Mouse (Mus musculus) heart, adult 18-20 months (tissue): ENCODE measurements around the gene Krit1. TPM values are rescaled to one million over a fixed set of nuclear protein-coding genes. Genes with fewer than 3 reads are reported as not detected.
A peak's percentile ranks its signal among the peaks of the same experiment; 100 is the strongest.
"Not testable (repeated sequence)": the region's sequence is repeated elsewhere in the genome, so short reads cannot be mapped to it uniquely, and the experiment has no call there.

Source experiments
- DNase-seq, 2 experiments: peaks; one replicate each; pipeline ENCODE4 v3.0.0; 2021 to 2022; ENCODE audit warnings: mixed read lengths in 1 of 2
- long read RNA-seq, 2 experiments: library from polyadenylated mRNA; stranded (forward); transcript quantifications; one replicate each; pipeline ENCODE4 v2.0.0; 2021
- total RNA-seq, 2 experiments: library from RNA; stranded (reverse); gene quantifications; 2 replicates each; pipeline ENCODE4 v1.2.3; 2021

Gene Krit1
- 10 to 100 TPM; 25.0 to 31.7 TPM for total RNA-seq
- long read RNA-seq, experiment 1, transcript Krit1-201 (17 exons, 2,930 nt), result major isoform, 9 of 21 reads
- long read RNA-seq, experiment 1, partial matches to known transcripts, result 1 of 21 reads
- long read RNA-seq, experiment 1, other reads (novel, unspliced or antisense), result 11 of 21 reads
- long read RNA-seq, experiment 2, transcript Krit1-201 (17 exons, 2,930 nt), result major isoform, 5 of 10 reads
- long read RNA-seq, experiment 2, partial matches to known transcripts, result 0 of 10 reads
- long read RNA-seq, experiment 2, other reads (novel, unspliced or antisense), result 5 of 10 reads

- peak; percentile 93 for DNase-seq
Measured at GRCm38 (mm10) chr5:3802433-3803291, at the start of gene Krit1, which contains the start of gene Ankib1. Gene Krit1 (plus strand): TSS chr5:3803184. Gene Ankib1 (minus strand): TSS chr5:3802925.

- no peak for DNase-seq
Measured at GRCm38 (mm10) chr5:3771512-3771911, 31.5 kb upstream of the Krit1 start.

- DNase-seq, result no peak
Measured at GRCm38 (mm10) chr5:3772017-3772416, 31.0 kb upstream of the Krit1 start.

GRCm38 (mm10) chr5:3782670-3783069 lies 20.3 kb upstream of the Krit1 start:
- DNase-seq, result no peak

GRCm38 (mm10) chr5:3783947-3784681 lies 18.9 kb upstream of the Krit1 start:
- DNase-seq, result no peak

- no peak for DNase-seq
Measured at GRCm38 (mm10) chr5:3784751-3785496, 18.1 kb upstream of the Krit1 start.

GRCm38 (mm10) chr5:3787548-3787947 lies 15.4 kb upstream of the Krit1 start:
- peak; percentile 24 to 32 for DNase-seq

- no peak for DNase-seq
Measured at GRCm38 (mm10) chr5:3791048-3791447, 11.9 kb upstream of the Krit1 start.

- not testable (repeated sequence) for DNase-seq
Measured at GRCm38 (mm10) chr5:3797101-3797500, 5.9 kb upstream of the Krit1 start.

- DNase-seq, result not testable (repeated sequence)
Measured at GRCm38 (mm10) chr5:3798656-3799055, 4.3 kb upstream of the Krit1 start.

GRCm38 (mm10) chr5:3800041-3800440 lies 2.9 kb upstream of the Krit1 start:
- DNase-seq, result no peak

GRCm38 (mm10) chr5:3800881-3801280 lies 2.1 kb upstream of the Krit1 start:
- no peak for DNase-seq

- no peak for DNase-seq
Measured at GRCm38 (mm10) chr5:3801672-3802432, 1.1 kb upstream of the Krit1 start.

GRCm38 (mm10) chr5:3803292-3804165 lies 545 bp downstream of the Krit1 start:
- DNase-seq, result no peak

- DNase-seq, result no peak
Measured at GRCm38 (mm10) chr5:3808472-3808871, 5.5 kb downstream of the Krit1 start.

- no peak for DNase-seq
Measured at GRCm38 (mm10) chr5:3834107-3834506, 31.1 kb downstream of the Krit1 start.

- DNase-seq, result no peak
Measured at GRCm38 (mm10) chr5:3845026-3845425, 42.0 kb downstream of the Krit1 start, which contains the start of gene Lrrd1. Gene Lrrd1 (plus strand): TSS chr5:3845173.

GRCm38 (mm10) chr5:3870161-3870560 lies 67.2 kb downstream of the Krit1 start:
- no peak for DNase-seq

- no peak for DNase-seq
Measured at GRCm38 (mm10) chr5:3872348-3872747, 69.4 kb downstream of the Krit1 start.

GRCm38 (mm10) chr5:3873485-3873884 lies 70.5 kb downstream of the Krit1 start:
- DNase-seq, result no peak
